In genomic region chr13:45024821-45025220, GRCm38 (mm10) we compare ENCODE assay signal across 26 mouse cellular contexts. TPM values are rescaled to one million over a fixed set of nuclear protein-coding genes. Genes with fewer than 3 reads are reported as not detected.
DNase-seq lines count a peak whose midpoint lies in the region; ATAC-seq lines count a peak whose summit lies in the region.
"Had no signal": no experiment of that assay in that cellular context is flagged by ENCODE, and none has a peak within 500 bp of the region (broad histone marks: within the 10 kb centered on the region; RNA-seq: fewer than 3 reads in every experiment).

No protein-coding gene starts in this region.

- H3K27ac ChIP-seq in midbrain, embryonic 11.5 days (ENCODE audit: low read depth, low read length) = no peak overlapping the region
- H3K27ac ChIP-seq in midbrain, embryonic 15.5 days = no peak overlapping the region
- H3K27ac ChIP-seq: embryonic facial prominence, embryonic 13.5 days; embryonic facial prominence, embryonic 15.5 days; forebrain, embryonic 10.5 days; forebrain, embryonic 12.5 days had no signal

- H3K9me3 ChIP-seq in midbrain, embryonic 11.5 days (ENCODE audit: control insufficient read depth, low read length) = no peaks in the 10 kb centered on the region
- H3K9me3 ChIP-seq in midbrain, embryonic 15.5 days = no peaks in the 10 kb centered on the region
- H3K9me3 ChIP-seq: embryonic facial prominence, embryonic 13.5 days; embryonic facial prominence, embryonic 15.5 days; forebrain, embryonic 10.5 days; forebrain, embryonic 12.5 days; G1E had no signal

- WGBS in midbrain, embryonic 11.5 days = 89% methylated on average over 10 of the region's 10 CpGs
- 75% methylated on average over 10 of the region's 10 CpGs for WGBS in midbrain, embryonic 15.5 days

- no peaks in the 10 kb centered on the region for H3K36me3 ChIP-seq in midbrain, embryonic 11.5 days (ENCODE audit: control insufficient read depth, insufficient read depth, low read length)
- H3K36me3 ChIP-seq in midbrain, embryonic 15.5 days (replicated peaks) = no peaks in the 10 kb centered on the region
- H3K36me3 ChIP-seq: embryonic facial prominence, embryonic 13.5 days; embryonic facial prominence, embryonic 15.5 days; forebrain, embryonic 10.5 days; forebrain, embryonic 12.5 days; G1E had no signal

- no peaks in the 10 kb centered on the region for H3K27me3 ChIP-seq in midbrain, embryonic 11.5 days (ENCODE audit: control insufficient read depth, insufficient read depth, low read length)
- H3K27me3 ChIP-seq in midbrain, embryonic 15.5 days (replicated peaks) = no peaks in the 10 kb centered on the region
- H3K27me3 ChIP-seq: embryonic facial prominence, embryonic 13.5 days; embryonic facial prominence, embryonic 15.5 days; forebrain, embryonic 12.5 days; Patski had no signal

- no peaks in the 10 kb centered on the region for H3K4me1 ChIP-seq in midbrain, embryonic 11.5 days (ENCODE audit: control insufficient read depth, insufficient read depth, low read length)
- no peaks in the 10 kb centered on the region for H3K4me1 ChIP-seq in midbrain, embryonic 15.5 days
- H3K4me1 ChIP-seq: embryonic facial prominence, embryonic 15.5 days; forebrain, embryonic 10.5 days; forebrain, embryonic 12.5 days had no signal

- ATAC-seq in midbrain, embryonic 11.5 days (ENCODE audit: low FRiP score) = no peak
- ATAC-seq in midbrain, embryonic 15.5 days (replicated peaks) = no peak
- ATAC-seq: activated CD4-positive, CD25-positive, alpha-beta regulatory T cell, adult 4 months; forebrain, embryonic 14.5 days; forebrain, embryonic 16.5 days; Patski had no signal

- peak; percentile 39 for DNase-seq in midbrain, embryonic 11.5 days (ENCODE audit: low spot score, missing footprints)
- peak; percentile 67 for DNase-seq in R1 (ENCODE audit: low read depth, low spot score)
- no peak for DNase-seq in thymus, postnatal 25 days
- no peak for DNase-seq in spleen, postnatal 36 days (ENCODE audit: low spot score in 2 of 2)
- DNase-seq: adrenal gland, adult 8-10 months; adrenal gland, postnatal 14 days; adrenal gland, postnatal 36 days; cerebellum, adult 11 months; cerebellum, adult 18-20 months; cerebellum, adult 8-10 months; cerebellum, adult 9-11 months; cerebellum, postnatal 14 days; cerebellum, postnatal 36 days; embryo, embryonic 11 days had no signal

- no peak overlapping the region for H3K4me2 ChIP-seq in midbrain, embryonic 11.5 days
- H3K4me2 ChIP-seq in midbrain, embryonic 15.5 days = no peak overlapping the region
- H3K4me2 ChIP-seq: embryonic facial prominence, embryonic 13.5 days; embryonic facial prominence, embryonic 15.5 days; forebrain, embryonic 12.5 days had no signal

- no peak overlapping the region for H3K4me3 ChIP-seq in midbrain, embryonic 11.5 days (ENCODE audit: low read depth, low read length)
- no peak overlapping the region for H3K4me3 ChIP-seq in midbrain, embryonic 15.5 days
- H3K4me3 ChIP-seq: embryonic facial prominence, embryonic 13.5 days; embryonic facial prominence, embryonic 15.5 days; erythroblast, embryonic 14.5 days; forebrain, embryonic 10.5 days; forebrain, embryonic 12.5 days had no signal

- no peak overlapping the region for H3K9ac ChIP-seq in midbrain, embryonic 11.5 days (ENCODE audit: low read length)
- H3K9ac ChIP-seq in midbrain, embryonic 15.5 days = no peak overlapping the region
- H3K9ac ChIP-seq: embryonic facial prominence, embryonic 13.5 days; embryonic facial prominence, embryonic 15.5 days; forebrain, embryonic 12.5 days had no signal

RNA-seq across cellular contexts. Expression of gene Dtnbp1, which starts 22.9 kb away (rescaled TPM):
- polyA plus RNA-seq in midbrain, embryonic 11.5 days (2014; fragmentation: Nextera tagmentation; extraction: Ambion mirVana) = 68.9 and 69.5 TPM in 2 replicates
- polyA plus RNA-seq in midbrain, embryonic 15.5 days (2015; fragmentation: Nextera tagmentation; extraction: Ambion mirVana) = 141 and 146 TPM in 2 replicates

RNA-seq across cellular contexts. Expression of gene Gm9817, which starts 53.7 kb away (rescaled TPM):
- 0.14 TPM in 1 of 2 replicates, not detected in the other for polyA plus RNA-seq in midbrain, embryonic 11.5 days (2014; fragmentation: Nextera tagmentation; extraction: Ambion mirVana)
- 0.08 TPM in 1 of 2 replicates, not detected in the other for polyA plus RNA-seq in midbrain, embryonic 15.5 days (2015; fragmentation: Nextera tagmentation; extraction: Ambion mirVana)
- polyA plus RNA-seq: embryonic facial prominence, embryonic 11.5 days; embryonic facial prominence, embryonic 13.5 days; erythroblast, embryonic 14.5 days; forebrain, embryonic 10.5 days; forebrain, embryonic 12.5 days; forebrain, embryonic 16.5 days; Patski had no signal

Comparison
In these comparisons a context has a peak if more than half of its experiments do, and no peak if none do; other contexts are left out.
1. DNase-seq: peak in midbrain, embryonic 11.5 days (single experiment) and R1 (single experiment); none in thymus, postnatal 25 days (single experiment) and spleen, postnatal 36 days (0 of 2).